Comparison of ENCODE assay signal across 12 mouse cellular contexts in genomic region chr5:146260003-146260402, GRCm38 (mm10). TPM values are rescaled to one million over a fixed set of nuclear protein-coding genes. Genes with fewer than 3 reads are reported as not detected.
DNase-seq lines count a peak whose midpoint lies in the region; ATAC-seq and TF ChIP-seq lines count a peak whose summit lies in the region.
"Had no signal": no experiment of that assay in that cellular context is flagged by ENCODE, and none has a peak within 500 bp of the region (broad histone marks: within the 10 kb centered on the region; RNA-seq: fewer than 3 reads in every experiment).

No protein-coding gene starts in this region.

- no peak for ATAC-seq in hindbrain, embryonic 11.5 days (ENCODE audit: low FRiP score)
- no peak for ATAC-seq in liver, postnatal 0 days

- H3K4me2 ChIP-seq in hindbrain, embryonic 11.5 days (replicated peaks; ENCODE audit: low read depth, low read length): no peak overlapping the region
- H3K4me2 ChIP-seq in liver, postnatal 0 days (ENCODE audit: low read depth, low read length): no peak overlapping the region
- H3K4me2 ChIP-seq: embryonic facial prominence, embryonic 13.5 days; hindbrain, embryonic 15.5 days had no signal

- no peaks in the 10 kb centered on the region for H3K4me1 ChIP-seq in hindbrain, embryonic 11.5 days (replicated peaks; ENCODE audit: control insufficient read depth, insufficient read depth, low read length)
- no peaks in the 10 kb centered on the region for H3K4me1 ChIP-seq in hindbrain, embryonic 10.5 days (replicated peaks)
- no peaks in the 10 kb centered on the region for H3K4me1 ChIP-seq in liver, postnatal 0 days (ENCODE audit: insufficient read depth)
- H3K4me1 ChIP-seq: embryonic facial prominence, embryonic 13.5 days; hindbrain, embryonic 15.5 days had no signal

- DNase-seq in hindbrain, embryonic 11.5 days (ENCODE audit: low spot score): peak; percentile 19
- no peak for DNase-seq in hindbrain, embryonic 10.5 days (ENCODE audit: low spot score)
- DNase-seq in A20 (ENCODE audit: low read depth, low spot score) (peak; percentile 45), WW6 (ENCODE audit: low read depth, low spot score) (peak; percentile 65)
- peak; percentile 48 for DNase-seq in liver, postnatal 0 days
- DNase-seq in layer of hippocampus, postnatal 25 days (ENCODE audit: extremely low spot score in 1 of 2, low spot score in 1 of 2): no peak
- no peak for DNase-seq in right cerebral cortex, postnatal 10 days (ENCODE audit: low spot score in 2 of 2)
- DNase-seq in gastrocnemius, adult 8-10 months (ENCODE audit: low spot score in 2 of 2): no peak
- DNase-seq: gastrocnemius, postnatal 25 days; thymus, postnatal 25 days had no signal

- no peak overlapping the region for H3K4me3 ChIP-seq in hindbrain, embryonic 11.5 days (ENCODE audit: low read depth, low read length)
- no peak overlapping the region for H3K4me3 ChIP-seq in hindbrain, embryonic 10.5 days
- H3K4me3 ChIP-seq in liver, postnatal 0 days (ENCODE audit: low read depth, low read length): no peak overlapping the region
- H3K4me3 ChIP-seq: embryonic facial prominence, embryonic 13.5 days; hindbrain, embryonic 15.5 days had no signal

- peak; percentile 75 for TF ChIP-seq CTCF in liver, postnatal 0 days (IDR thresholded peaks at IDR 0.05; ENCODE audit: low read depth)

- H3K27me3 ChIP-seq in hindbrain, embryonic 11.5 days (ENCODE audit: control insufficient read depth, insufficient read depth, low read length): no peaks in the 10 kb centered on the region
- no peaks in the 10 kb centered on the region for H3K27me3 ChIP-seq in hindbrain, embryonic 10.5 days (ENCODE audit: insufficient read depth, poor library complexity, severe bottlenecking)
- no peaks in the 10 kb centered on the region for H3K27me3 ChIP-seq in liver, postnatal 0 days (ENCODE audit: insufficient read depth, low read length)
- H3K27me3 ChIP-seq: embryonic facial prominence, embryonic 13.5 days; hindbrain, embryonic 15.5 days had no signal

- H3K36me3 ChIP-seq in hindbrain, embryonic 11.5 days (ENCODE audit: control insufficient read depth, insufficient read depth, low read length): no peaks in the 10 kb centered on the region
- peaks cover 51% of the 10 kb centered on the region for H3K36me3 ChIP-seq in hindbrain, embryonic 10.5 days
- H3K36me3 ChIP-seq in liver, postnatal 0 days (replicated peaks; ENCODE audit: insufficient read depth, low read length): no peaks in the 10 kb centered on the region

- H3K27ac ChIP-seq in hindbrain, embryonic 11.5 days (ENCODE audit: low read depth, low read length): no peak overlapping the region
- no peak overlapping the region for H3K27ac ChIP-seq in hindbrain, embryonic 10.5 days
- no peak overlapping the region for H3K27ac ChIP-seq in liver, postnatal 0 days (ENCODE audit: low read depth)
- H3K27ac ChIP-seq: embryonic facial prominence, embryonic 13.5 days; hindbrain, embryonic 15.5 days had no signal

- WGBS in hindbrain, embryonic 11.5 days: 53% methylated on average over 9 of the region's 9 CpGs
- WGBS in hindbrain, embryonic 10.5 days: 54% methylated on average over 9 of the region's 9 CpGs
- WGBS in liver, postnatal 0 days (ENCODE audit: insufficient replicate concordance): 62% methylated on average over 9 of the region's 9 CpGs

- no peak for TF ChIP-seq EP300 in liver, postnatal 0 days (IDR thresholded peaks at IDR 0.05; ENCODE audit: low read depth)

- no peak overlapping the region for H3K9ac ChIP-seq in hindbrain, embryonic 11.5 days (ENCODE audit: low read depth, low read length)
- no peak overlapping the region for H3K9ac ChIP-seq in liver, postnatal 0 days (replicated peaks)
- H3K9ac ChIP-seq: embryonic facial prominence, embryonic 13.5 days; hindbrain, embryonic 15.5 days had no signal

- H3K9me3 ChIP-seq in hindbrain, embryonic 11.5 days (ENCODE audit: control insufficient read depth, low read length): no peaks in the 10 kb centered on the region
- no peaks in the 10 kb centered on the region for H3K9me3 ChIP-seq in hindbrain, embryonic 10.5 days
- no peaks in the 10 kb centered on the region for H3K9me3 ChIP-seq in liver, postnatal 0 days (ENCODE audit: low read length)
- H3K9me3 ChIP-seq: hindbrain, embryonic 15.5 days had no signal

RNA-seq across cellular contexts. Expression of gene Cdk8, which starts 29.0 kb away (rescaled TPM):
- 36.9 and 40.5 TPM in 2 replicates for polyA plus RNA-seq in hindbrain, embryonic 11.5 days (2014; fragmentation: Nextera tagmentation; extraction: Ambion mirVana)
- polyA plus RNA-seq in hindbrain, embryonic 10.5 days (2016; fragmentation: Nextera tagmentation; extraction: Ambion mirVana): 23.4 and 25.8 TPM in 2 replicates
- 11.4 and 12.0 TPM in 2 replicates for polyA plus RNA-seq in liver, postnatal 0 days (2015; fragmentation: Nextera tagmentation; extraction: Ambion mirVana)
- 10 to 100 TPM; 39.7 to 48.8 TPM for total RNA-seq in layer of hippocampus, postnatal 25 days (2021)
- 10 to 100 TPM; 13.6 to 18.5 (median 16.0) TPM for total RNA-seq in gastrocnemius, adult 8-10 months (2022)

RNA-seq across cellular contexts. Expression of gene Rnf6, which starts 38.6 kb away (rescaled TPM):
- polyA plus RNA-seq in hindbrain, embryonic 11.5 days (2014; fragmentation: Nextera tagmentation; extraction: Ambion mirVana): 22.1 and 24.1 TPM in 2 replicates
- polyA plus RNA-seq in hindbrain, embryonic 10.5 days (2016; fragmentation: Nextera tagmentation; extraction: Ambion mirVana): 18.9 and 26.1 TPM in 2 replicates
- 21.4 and 21.9 TPM in 2 replicates for polyA plus RNA-seq in liver, postnatal 0 days (2015; fragmentation: Nextera tagmentation; extraction: Ambion mirVana)
- total RNA-seq in layer of hippocampus, postnatal 25 days (2021): 10 to 100 TPM; 60.8 to 64.6 TPM
- 10 to 100 TPM; 40.3 to 46.6 (median 42.4) TPM for total RNA-seq in gastrocnemius, adult 8-10 months (2022)

Comparison
In these comparisons a context has a peak if more than half of its experiments do, and no peak if none do; other contexts are left out.
1. DNase-seq: peak in hindbrain, embryonic 11.5 days (single experiment), A20 (single experiment), WW6 (single experiment) and liver, postnatal 0 days (single experiment); none in hindbrain, embryonic 10.5 days (single experiment), layer of hippocampus, postnatal 25 days (0 of 2), right cerebral cortex, postnatal 10 days (0 of 2) and gastrocnemius, adult 8-10 months (0 of 2).